In the genomic region with DNA sequence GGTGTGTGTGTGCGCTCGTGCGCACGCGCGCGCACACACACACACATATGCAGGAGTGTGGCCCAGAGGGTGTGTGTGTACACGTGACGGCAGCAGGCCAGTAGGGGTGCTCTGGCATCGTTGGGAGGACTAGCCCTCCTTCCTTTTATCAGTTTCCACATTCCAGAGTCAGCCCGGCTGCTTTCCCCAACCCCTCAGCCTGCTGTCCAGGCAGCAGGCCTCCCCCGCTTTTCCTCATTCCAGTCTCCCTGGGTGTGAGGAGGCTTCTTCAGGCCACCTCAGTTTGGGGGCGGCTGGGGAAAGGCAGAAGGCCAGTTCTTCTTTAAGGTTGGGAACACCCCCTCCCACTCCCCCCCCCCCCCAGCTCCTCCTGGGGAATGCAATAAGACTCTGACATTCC, we compare ENCODE assay signal across 9 mouse cellular contexts. TPM values are rescaled to one million over a fixed set of nuclear protein-coding genes. Genes with fewer than 3 reads are reported as not detected.
DNase-seq lines count a peak whose midpoint lies in the region; ATAC-seq lines count a peak whose summit lies in the region.
"Had no signal": no experiment of that assay in that cellular context is flagged by ENCODE, and none has a peak within 500 bp of the region (broad histone marks: within the 10 kb centered on the region; RNA-seq: fewer than 3 reads in every experiment).

No protein-coding gene starts in this region.

- peaks cover 36% of the 10 kb centered on the region for H3K4me1 ChIP-seq in liver, embryonic 11.5 days (replicated peaks; ENCODE audit: control insufficient read depth, insufficient read depth, low read length)

- peak; percentile 82 for DNase-seq in right cerebral cortex, adult 18-20 months
- no peak for DNase-seq in right cerebral cortex, postnatal 4 days
- peak; percentile 69 to 81 for DNase-seq in heart, adult 18-20 months
- peak; percentile 74 for DNase-seq in kidney, adult 11 months
- DNase-seq in liver, embryonic 11.5 days (ENCODE audit: low spot score): no peak
- DNase-seq in ovary, postnatal 14 days (ENCODE audit: low spot score): peak; percentile 51
- no peak for DNase-seq in c-Kit-positive CD71-positive TER-119-positive erythroid progenitor cells, embryonic 14.5 days (ENCODE audit: low spot score)
- DNase-seq in spleen, postnatal 4 days (ENCODE audit: low spot score in 2 of 2): no peak

- ATAC-seq in liver, embryonic 11.5 days (replicated peaks; ENCODE audit: low FRiP score): no peak

- no peak overlapping the region for H3K9ac ChIP-seq in liver, embryonic 11.5 days (ENCODE audit: low read depth, low read length)
- H3K9ac ChIP-seq: liver, embryonic 14.5 days had no signal

- WGBS in liver, embryonic 11.5 days: 54% methylated on average over 13 of the region's 13 CpGs

- no peaks in the 10 kb centered on the region for H3K36me3 ChIP-seq in liver, embryonic 11.5 days (ENCODE audit: control insufficient read depth, insufficient read depth, low read length)

- H3K9me3 ChIP-seq in liver, embryonic 11.5 days (ENCODE audit: control insufficient read depth, low read length): no peaks in the 10 kb centered on the region

- peak overlapping the region; percentile 97 for H3K4me2 ChIP-seq in liver, embryonic 11.5 days

- no peaks in the 10 kb centered on the region for H3K27me3 ChIP-seq in liver, embryonic 11.5 days (replicated peaks; ENCODE audit: control insufficient read depth, insufficient read depth, low read length)

- H3K27ac ChIP-seq in liver, embryonic 11.5 days (ENCODE audit: low read depth, low read length): peak overlapping the region; percentile 28; the same call in 1 of the 2 replicates
- H3K27ac ChIP-seq: liver, embryonic 14.5 days had no signal

- H3K4me3 ChIP-seq in liver, embryonic 11.5 days (ENCODE audit: low read depth, low read length): no peak overlapping the region

RNA-seq across cellular contexts. Expression of a gene that starts 2.4 kb away (rescaled TPM):
- total RNA-seq in heart, adult 18-20 months (2021): 100 to 1,000 TPM; 152 to 155 TPM
- polyA plus RNA-seq in liver, embryonic 11.5 days (2014; fragmentation: Nextera tagmentation; extraction: Ambion mirVana): 104 and 111 TPM in 2 replicates

RNA-seq across cellular contexts. Expression of a gene that starts 2.4 kb away (rescaled TPM):
- total RNA-seq in heart, adult 18-20 months (2021): 1 to 10 TPM; 7.7 to 9.7 TPM
- 9.3 and 9.4 TPM in 2 replicates for polyA plus RNA-seq in liver, embryonic 11.5 days (2014; fragmentation: Nextera tagmentation; extraction: Ambion mirVana)

RNA-seq across cellular contexts. Expression of a gene that starts 17.4 kb away (rescaled TPM):
- 100 to 1,000 TPM; 154 TPM for total RNA-seq in heart, adult 18-20 months (2021)
- polyA plus RNA-seq in liver, embryonic 11.5 days (2014; fragmentation: Nextera tagmentation; extraction: Ambion mirVana): 110 and 116 TPM in 2 replicates

RNA-seq across cellular contexts. Expression of a gene that starts 37.4 kb away (rescaled TPM):
- total RNA-seq in heart, adult 18-20 months (2021): 10 to 100 TPM; 12.7 to 14.2 TPM
- polyA plus RNA-seq in liver, embryonic 11.5 days (2014; fragmentation: Nextera tagmentation; extraction: Ambion mirVana): 17.4 and 18.7 TPM in 2 replicates

RNA-seq across cellular contexts. Expression of a gene that starts 47.7 kb away (rescaled TPM):
- 1 to 10 TPM; 6.2 to 8.5 TPM for total RNA-seq in heart, adult 18-20 months (2021)
- 10.8 and 11.7 TPM in 2 replicates for polyA plus RNA-seq in liver, embryonic 11.5 days (2014; fragmentation: Nextera tagmentation; extraction: Ambion mirVana)

Comparison
In these comparisons a context has a peak if more than half of its experiments do, and no peak if none do; other contexts are left out.
1. DNase-seq: peak in right cerebral cortex, adult 18-20 months (single experiment), heart, adult 18-20 months (2 of 2), kidney, adult 11 months (single experiment) and ovary, postnatal 14 days (single experiment); none in right cerebral cortex, postnatal 4 days (single experiment), liver, embryonic 11.5 days (single experiment), c-Kit-positive CD71-positive TER-119-positive erythroid progenitor cells, embryonic 14.5 days (single experiment) and spleen, postnatal 4 days (0 of 2).